Mouse (Mus musculus): ENCODE measurements around the gene Prrt3. TPM values are rescaled to one million over a fixed set of nuclear protein-coding genes. Genes with fewer than 3 reads are reported as not detected.

Gene Prrt3
- polyA plus RNA-seq, 1 experiment from 2014 or later: 0.42 TPM

Small RNA genes within 50 kb of the gene (microRNA-seq; reads per million reads assigned to microRNA genes)
- gene Gm23365: not detected

Other genes with a start within 250 kb of the Prrt3 start
- gene Cpne9, start 219.6 kb downstream of the Prrt3 start, polyA plus RNA-seq (2015; fragmentation: Nextera tagmentation; extraction: Ambion mirVana): 0.02 TPM in 1 of 2 replicates, not detected in the other
- gene Brpf1, start 194.8 kb downstream of the Prrt3 start, polyA plus RNA-seq (2015; fragmentation: Nextera tagmentation; extraction: Ambion mirVana): 11.6 and 13.4 TPM in 2 replicates
- 10.7 and 10.9 TPM in 2 replicates for gene Ogg1, start 175.0 kb downstream of the Prrt3 start, polyA plus RNA-seq (2015; fragmentation: Nextera tagmentation; extraction: Ambion mirVana)
- 66.4 and 66.8 TPM in 2 replicates for gene Camk1, start 157.9 kb downstream of the Prrt3 start, polyA plus RNA-seq (2015; fragmentation: Nextera tagmentation; extraction: Ambion mirVana)
- 44.4 and 45.1 TPM in 2 replicates for gene Tada3, start 124.0 kb downstream of the Prrt3 start, polyA plus RNA-seq (2015; fragmentation: Nextera tagmentation; extraction: Ambion mirVana)
- gene Arpc4, start 123.8 kb downstream of the Prrt3 start, polyA plus RNA-seq (2015; fragmentation: Nextera tagmentation; extraction: Ambion mirVana): 449 and 456 TPM in 2 replicates
- gene Ttll3, start 112.7 kb downstream of the Prrt3 start, polyA plus RNA-seq (2015; fragmentation: Nextera tagmentation; extraction: Ambion mirVana): 3.0 and 3.3 TPM in 2 replicates
- gene Rpusd3, start 82.6 kb downstream of the Prrt3 start, polyA plus RNA-seq (2015; fragmentation: Nextera tagmentation; extraction: Ambion mirVana): 32.4 and 35.5 TPM in 2 replicates
- 24.4 and 35.0 TPM in 2 replicates for gene Cidec, start 66.2 kb downstream of the Prrt3 start, polyA plus RNA-seq (2015; fragmentation: Nextera tagmentation; extraction: Ambion mirVana)
- 82.6 and 89.7 TPM in 2 replicates for gene Jagn1, start 59.4 kb downstream of the Prrt3 start, polyA plus RNA-seq (2015; fragmentation: Nextera tagmentation; extraction: Ambion mirVana)
- gene Il17re, start 43.4 kb downstream of the Prrt3 start, polyA plus RNA-seq (2015; fragmentation: Nextera tagmentation; extraction: Ambion mirVana): 7.7 and 9.5 TPM in 2 replicates
- gene Il17rc, start 30.5 kb downstream of the Prrt3 start, polyA plus RNA-seq (2015; fragmentation: Nextera tagmentation; extraction: Ambion mirVana): 34.6 and 38.0 TPM in 2 replicates
- 20.6 and 22.9 TPM in 2 replicates for gene Creld1, start 18.6 kb downstream of the Prrt3 start, polyA plus RNA-seq (2015; fragmentation: Nextera tagmentation; extraction: Ambion mirVana)
- gene Emc3, start 29.7 kb upstream of the Prrt3 start, polyA plus RNA-seq (2015; fragmentation: Nextera tagmentation; extraction: Ambion mirVana): 93.1 and 94.5 TPM in 2 replicates
- gene Fancd2, start 29.8 kb upstream of the Prrt3 start, polyA plus RNA-seq (2015; fragmentation: Nextera tagmentation; extraction: Ambion mirVana): 5.5 and 7.0 TPM in 2 replicates
- 0.20 TPM in 1 of 2 replicates, not detected in the other for gene Fancd2os, start 98.8 kb upstream of the Prrt3 start, polyA plus RNA-seq (2015; fragmentation: Nextera tagmentation; extraction: Ambion mirVana)
- gene Brk1, start 102.8 kb upstream of the Prrt3 start, polyA plus RNA-seq (2015; fragmentation: Nextera tagmentation; extraction: Ambion mirVana): 185 and 199 TPM in 2 replicates
- 27.5 and 30.5 TPM in 2 replicates for gene Vhl, start 122.0 kb upstream of the Prrt3 start, polyA plus RNA-seq (2015; fragmentation: Nextera tagmentation; extraction: Ambion mirVana)
- gene Irak2, start 136.5 kb upstream of the Prrt3 start, polyA plus RNA-seq (2015; fragmentation: Nextera tagmentation; extraction: Ambion mirVana): 15.4 and 19.8 TPM in 2 replicates
- gene Tatdn2, start 195.1 kb upstream of the Prrt3 start, polyA plus RNA-seq (2015; fragmentation: Nextera tagmentation; extraction: Ambion mirVana): 0.60 and 0.65 TPM in 2 replicates
- gene Ghrl, start 217.9 kb upstream of the Prrt3 start, polyA plus RNA-seq (2015; fragmentation: Nextera tagmentation; extraction: Ambion mirVana): 169 and 177 TPM in 2 replicates
- gene Sec13, start 238.8 kb upstream of the Prrt3 start, polyA plus RNA-seq (2015; fragmentation: Nextera tagmentation; extraction: Ambion mirVana): 307 and 317 TPM in 2 replicates

Data from intestine, embryonic 16.5 days (tissue).